Mouse (Mus musculus) cerebellum, adult (tissue): Measurements from ENCODE around the gene Il15ra.

Experiments used
- ATAC-seq: cut with Nextera tagmentation; 2 replicates; pipeline ENCODE4 v1.9.2; 2017; ENCODE audit warnings: mild to moderate bottlenecking, moderate library complexity, mixed read lengths; ENCODE audit not compliant: insufficient number of reproducible peaks, low FRiP score, low TSS enrichment

The Il15ra gene

DNA sequence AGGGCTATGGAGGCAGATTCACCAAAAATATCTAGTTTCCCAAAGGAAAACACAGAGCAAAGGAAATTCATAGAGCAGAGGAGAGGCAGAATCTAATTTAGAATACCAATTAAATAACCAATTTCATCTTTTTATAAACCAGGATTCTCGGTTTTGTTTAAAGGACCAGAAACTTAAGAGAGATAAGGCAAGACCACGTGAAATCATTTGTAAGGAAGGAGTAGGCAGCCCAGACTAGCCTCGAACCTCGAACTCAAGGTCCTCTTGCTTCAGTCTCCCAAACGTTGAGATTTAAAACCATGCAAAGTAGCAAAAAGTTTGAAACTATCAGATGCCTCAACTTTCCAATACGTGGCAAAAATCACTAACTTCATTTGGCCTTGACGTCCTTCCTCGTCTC is 71.3 kb downstream of the Il15ra start:
- no peak for ATAC-seq

DNA sequence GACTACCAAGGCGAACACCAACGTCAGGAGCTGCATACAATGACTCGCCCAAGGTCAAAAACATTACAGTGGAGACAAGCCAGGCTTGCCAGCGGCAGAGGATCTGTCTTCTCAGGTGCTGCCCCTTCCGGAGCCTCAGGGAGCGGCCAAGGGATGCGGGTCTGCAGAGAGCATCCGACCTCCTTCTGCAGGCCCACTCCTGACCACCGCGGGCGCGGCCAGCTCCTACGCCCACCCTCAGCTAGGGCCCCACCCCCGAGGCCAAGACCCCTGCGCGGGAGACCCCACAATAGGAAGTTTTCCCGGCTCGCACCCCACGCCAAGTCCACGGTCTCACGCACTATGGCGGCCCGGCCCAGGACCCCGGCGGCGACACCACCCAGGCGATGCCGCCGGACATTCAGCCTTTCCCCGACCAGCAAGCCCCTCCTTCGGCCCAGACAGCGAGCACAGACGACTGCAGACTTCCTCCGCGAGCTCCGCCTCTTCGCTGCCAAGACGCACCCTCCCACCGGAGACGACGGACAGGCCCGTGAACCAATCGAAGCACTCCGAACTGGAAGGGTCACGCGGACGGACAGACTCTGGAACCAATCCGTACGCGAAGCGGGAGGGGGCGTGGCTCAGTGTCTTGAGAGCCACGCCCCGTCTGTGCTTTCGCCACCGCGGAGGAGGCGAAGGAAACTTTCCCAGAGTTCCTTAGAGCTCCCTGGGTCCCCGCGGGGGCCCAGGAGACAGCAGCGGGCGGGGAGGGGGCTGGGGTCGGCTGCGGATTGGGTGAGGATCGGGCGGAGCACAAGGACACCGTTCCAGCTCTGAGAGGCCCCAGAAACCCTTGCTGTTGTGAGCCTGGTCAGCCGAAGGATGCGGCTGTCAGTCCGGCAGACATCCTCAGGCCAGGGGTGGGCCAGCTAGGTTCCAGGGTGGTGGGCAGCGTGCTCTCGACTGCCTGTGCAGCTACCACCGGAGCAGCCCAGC is 72.3 kb downstream of the Il15ra start, which contains the start of the genes Fbh1 and Ankrd16:
Gene Fbh1, minus strand, starts transcription at position 492 of the 978 bp plus-strand sequence.
Gene Ankrd16, plus strand, starts transcription at position 786 of the 978 bp plus-strand sequence.
- peak; percentile 92 for ATAC-seq

DNA sequence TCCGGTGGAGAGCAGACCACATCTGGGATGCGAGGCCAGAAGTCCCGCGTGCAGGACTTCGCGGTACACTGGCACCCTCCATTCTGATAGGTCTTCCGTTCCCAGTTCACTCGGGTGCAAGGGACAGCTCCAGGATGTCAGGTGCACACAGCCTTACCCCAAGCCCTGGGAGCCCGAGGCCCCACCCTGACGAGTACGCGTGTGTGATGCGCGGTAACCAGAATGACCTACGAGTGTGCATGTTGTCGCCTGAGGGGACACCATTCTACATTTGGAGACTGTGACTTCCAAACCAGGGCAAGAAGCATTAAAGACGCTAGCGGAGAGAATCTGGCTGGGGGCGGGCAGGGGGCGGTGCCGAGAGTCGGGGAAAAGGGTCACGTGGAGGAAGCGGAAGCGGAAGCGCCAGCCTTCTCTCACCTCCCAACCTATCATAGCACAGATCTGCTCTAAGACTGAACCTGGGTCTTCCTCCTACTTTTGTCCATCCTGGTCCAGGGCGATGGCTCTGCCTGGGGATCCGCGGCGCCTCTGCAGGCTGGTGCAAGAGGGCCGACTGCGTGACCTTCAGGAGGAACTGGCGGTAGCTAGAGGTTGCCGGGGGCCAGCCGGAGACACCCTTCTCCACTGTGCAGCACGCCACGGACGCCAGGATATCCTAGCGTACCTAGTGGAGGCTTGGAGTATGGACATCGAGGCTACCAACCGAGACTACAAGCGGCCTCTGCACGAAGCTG is 73.2 kb downstream of the Il15ra start:
- ATAC-seq: peak; percentile 85
